Mouse (Mus musculus) olfactory bulb, adult 2 months (tissue): ENCODE measurements at regions not wholly inside any gene's neighbourhood (a gene's known extent, or its start where the extent isn't known, plus 50 kb on each side); places are given as distances from the start of the nearest gene placed in this dataset.

Source experiments
- CTCF ChIP-seq: fragments of 200-500 bp; IDR thresholded peaks from 2 replicates; pipeline ENCODE4 v1.5.1; 2012; ENCODE audit warnings: low read depth, mild to moderate bottlenecking, low read length, moderate library complexity; ENCODE audit not compliant: insufficient read depth
- POLR2A ChIP-seq: fragments of 200-500 bp; IDR thresholded peaks from 2 replicates; pipeline ENCODE4 v1.6.1; 2012; ENCODE audit warnings: mild to moderate bottlenecking, low read depth, low read length, moderate library complexity; ENCODE audit not compliant: insufficient read depth

DNA sequence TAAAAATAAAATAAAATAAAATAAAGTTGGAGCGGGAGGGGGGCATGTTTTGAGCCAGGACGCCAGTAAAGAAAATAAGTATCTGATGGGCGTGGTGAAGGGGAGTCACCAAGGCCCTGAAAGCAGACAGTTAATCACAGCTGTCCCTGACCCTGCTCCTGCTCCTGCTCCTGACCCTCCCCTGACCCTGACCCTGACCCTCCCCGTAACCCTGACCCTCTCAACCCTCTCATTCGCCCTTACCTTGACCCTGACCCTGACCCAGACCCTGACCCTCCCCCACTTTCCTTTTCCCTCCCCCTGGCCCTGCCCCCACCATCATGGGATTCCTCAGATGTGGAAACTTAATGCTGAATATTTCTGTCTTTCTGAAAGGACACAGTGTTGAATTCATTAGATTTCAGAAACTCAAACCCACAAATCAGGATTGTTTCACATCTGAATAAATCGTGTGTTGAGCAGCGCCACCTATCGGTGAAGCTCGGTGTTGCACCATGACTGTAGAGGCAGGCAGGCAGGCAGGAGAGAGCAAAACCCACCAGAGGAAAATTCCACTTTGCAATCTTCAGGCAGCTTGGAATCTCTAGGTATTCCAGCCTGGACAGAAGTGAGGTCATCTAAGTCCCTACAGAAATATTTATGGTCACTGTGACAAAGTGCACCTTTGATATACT lies 145.9 kb upstream of the Rhobtb1 start:
- TF ChIP-seq POLR2A (no peak), CTCF (peak; percentile 32; the same call in 1 of the 2 replicates)
